Mouse (Mus musculus) brain, embryonic 14.5 days (tissue): ENCODE data around the gene Aifm3. TPM values are rescaled to one million over a fixed set of nuclear protein-coding genes. Genes with fewer than 3 reads are reported as not detected.

Experiments
- DNase-seq: peaks from one replicate; pipeline ENCODE4 v3.0.0-alpha.2; 2011; ENCODE audit warnings: low read depth
- CTCF ChIP-seq: fragments of 200-500 bp; IDR thresholded peaks from 2 replicates; pipeline ENCODE4 v1.5.1; 2012; ENCODE audit warnings: inconsistent platforms, mild to moderate bottlenecking, moderate library complexity, borderline replicate concordance; ENCODE audit not compliant: insufficient read depth, insufficient read length; ENCODE audit errors: extremely low read depth
- POLR2A ChIP-seq: fragments of 200-500 bp; IDR thresholded peaks from 2 replicates; pipeline ENCODE4 v1.6.1; 2012; ENCODE audit warnings: mild to moderate bottlenecking, inconsistent platforms, borderline replicate concordance; ENCODE audit not compliant: poor library complexity, insufficient read depth, insufficient read length, severe bottlenecking; ENCODE audit errors: extremely low read depth
- polyA plus RNA-seq: library from polyadenylated mRNA; depleted of rRNA; stranded (reverse); fragments of >200 nt; gene quantifications from 2 replicates; pipeline ENCODE4 v1.2.3, GENCODE M21; 2012

Gene Aifm3
- polyA plus RNA-seq, 1 experiment: 17.4 TPM

DNA sequence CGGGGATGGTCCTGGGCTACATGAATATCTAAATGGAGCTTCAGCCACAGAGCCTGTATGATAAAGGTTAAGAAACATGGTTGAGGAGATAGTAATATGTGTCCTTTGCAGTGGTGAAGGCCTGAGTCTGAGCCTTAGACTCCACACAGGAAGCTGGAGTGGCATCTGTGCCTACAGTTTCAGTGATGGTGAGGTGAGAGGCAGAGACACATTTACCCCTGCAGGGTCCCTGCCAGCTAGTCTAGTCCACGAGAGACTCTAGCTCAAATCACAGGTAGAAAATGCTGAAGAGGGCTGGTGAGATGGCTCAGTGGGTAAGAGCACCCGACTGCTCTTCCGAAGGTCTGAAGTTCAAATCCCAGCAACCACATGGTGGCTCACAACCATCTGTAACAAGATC, 14.1 kb upstream of the Aifm3 start:
- TF ChIP-seq CTCF (no peak), POLR2A (no peak)
- DNase-seq: no peak

DNA sequence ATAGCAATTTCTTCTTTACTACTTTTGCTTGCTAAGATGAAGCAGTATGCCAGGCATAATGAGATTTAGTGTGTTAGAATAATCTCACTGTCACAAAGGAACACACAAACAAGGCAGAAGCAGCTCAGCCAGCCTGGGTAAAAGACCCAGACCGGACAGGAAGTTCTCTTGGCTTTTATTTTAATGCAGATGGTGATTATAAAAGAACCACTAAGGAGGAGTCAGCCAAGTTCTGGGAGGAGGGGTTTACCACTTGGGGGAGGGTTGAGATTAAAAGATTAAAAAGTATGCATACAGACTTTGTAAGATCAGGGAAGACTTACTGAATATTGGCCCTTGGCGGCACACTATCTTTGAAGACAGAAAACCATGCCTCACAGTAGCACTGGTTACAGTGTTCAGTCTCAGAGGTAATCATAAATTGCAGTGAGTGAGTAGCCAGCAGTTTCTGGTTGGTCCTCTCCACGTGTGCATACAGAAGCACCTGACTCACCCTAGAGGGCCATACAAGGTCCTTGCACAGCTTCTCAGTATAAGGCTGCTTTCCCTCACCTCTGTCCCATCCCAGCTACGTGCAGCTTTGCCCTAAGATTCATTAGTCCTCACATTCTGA, 11.0 kb upstream of the Aifm3 start:
- no peak for DNase-seq
- TF ChIP-seq POLR2A (no peak), CTCF (no peak)

DNA sequence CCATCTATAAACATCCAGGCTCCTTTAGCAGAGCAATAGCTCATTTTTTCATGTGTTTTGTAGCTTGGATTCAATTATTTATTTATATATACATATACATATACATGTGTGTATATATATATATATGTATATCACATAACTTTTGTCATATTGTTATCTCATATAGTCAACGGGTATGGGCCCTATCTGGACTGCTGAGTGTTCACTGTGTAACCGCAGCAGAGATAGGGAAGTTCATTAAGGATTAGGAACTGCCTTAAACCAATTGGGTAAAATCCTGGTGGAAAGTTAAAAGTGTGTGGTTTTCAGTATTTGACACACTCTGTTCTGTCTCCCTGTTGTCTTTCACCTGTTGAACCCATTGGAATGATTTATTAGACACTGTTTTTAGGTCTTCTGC, 7.9 kb upstream of the Aifm3 start:
- TF ChIP-seq POLR2A (no peak), CTCF (no peak)
- DNase-seq: no peak

DNA sequence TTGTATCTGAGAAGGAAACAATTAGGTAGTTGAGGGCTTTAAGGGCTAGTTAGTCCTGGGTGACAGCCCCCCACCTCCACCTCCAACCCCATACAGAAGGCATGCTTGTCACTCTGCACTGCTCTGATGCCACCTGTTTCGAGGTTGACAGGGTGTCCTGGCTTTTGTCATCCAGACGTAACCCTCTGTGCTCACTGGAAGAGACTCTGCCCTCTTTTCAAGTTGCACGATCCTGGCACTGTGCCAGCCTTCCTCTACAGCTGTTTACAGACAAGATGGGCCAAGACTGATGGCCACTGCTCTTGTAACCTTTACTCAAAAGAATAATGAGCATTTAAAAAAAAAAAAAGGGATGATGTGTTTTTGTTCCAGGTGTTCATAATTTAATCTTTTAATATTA, 2.9 kb upstream of the Aifm3 start:
- DNase-seq: peak; percentile 46
- no peak for TF ChIP-seq CTCF

DNA sequence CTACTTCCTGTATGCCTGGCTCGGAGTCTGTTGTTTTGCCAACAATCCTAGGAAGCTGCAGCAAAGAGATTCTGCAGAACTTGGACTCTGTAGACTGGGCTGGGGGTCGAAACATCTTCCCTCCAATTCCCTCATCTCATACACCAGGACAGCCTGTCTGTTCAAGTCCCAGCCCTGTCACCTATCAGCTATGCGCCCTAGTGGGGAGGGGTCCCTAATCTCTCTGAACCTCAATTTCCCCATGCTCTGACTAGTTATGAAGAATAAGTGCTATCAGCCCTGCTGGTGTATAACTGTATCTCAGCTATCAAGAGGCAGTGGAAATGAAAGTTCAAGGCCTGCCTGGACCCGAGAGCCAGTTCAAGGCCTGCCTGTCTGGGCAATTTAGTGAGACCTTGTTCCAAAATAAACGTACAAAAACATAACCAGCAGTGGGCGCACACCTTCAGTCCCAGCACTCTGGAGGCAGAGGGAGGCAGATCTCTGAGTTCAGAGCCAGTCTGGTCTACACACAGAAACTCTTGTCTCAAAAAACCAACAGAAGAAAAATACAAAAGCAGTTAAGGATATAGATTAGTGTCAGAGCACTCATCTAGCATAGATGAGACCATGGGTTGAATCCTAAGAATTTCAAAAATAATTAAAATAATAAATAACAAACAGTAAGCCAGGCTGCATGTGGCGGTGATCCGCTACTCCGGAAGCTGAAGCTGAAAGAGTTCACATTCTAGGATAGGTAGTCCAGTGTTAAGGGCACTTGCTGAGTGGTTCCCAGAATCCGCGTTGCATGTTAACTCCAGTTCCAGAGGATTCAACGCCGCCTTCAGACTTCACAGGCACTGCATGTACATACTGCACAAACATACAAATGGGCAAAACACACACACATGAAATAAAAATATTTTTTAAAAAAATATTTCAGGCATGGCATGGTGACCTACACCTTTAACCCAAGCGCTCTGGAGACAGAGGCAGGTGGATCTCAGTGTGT, 638 bp upstream of the Aifm3 start:
- peak; percentile 38 for DNase-seq
- peak; percentile 23; the same call in 1 of the 2 replicates for TF ChIP-seq CTCF
- TF ChIP-seq POLR2A: no peak

DNA sequence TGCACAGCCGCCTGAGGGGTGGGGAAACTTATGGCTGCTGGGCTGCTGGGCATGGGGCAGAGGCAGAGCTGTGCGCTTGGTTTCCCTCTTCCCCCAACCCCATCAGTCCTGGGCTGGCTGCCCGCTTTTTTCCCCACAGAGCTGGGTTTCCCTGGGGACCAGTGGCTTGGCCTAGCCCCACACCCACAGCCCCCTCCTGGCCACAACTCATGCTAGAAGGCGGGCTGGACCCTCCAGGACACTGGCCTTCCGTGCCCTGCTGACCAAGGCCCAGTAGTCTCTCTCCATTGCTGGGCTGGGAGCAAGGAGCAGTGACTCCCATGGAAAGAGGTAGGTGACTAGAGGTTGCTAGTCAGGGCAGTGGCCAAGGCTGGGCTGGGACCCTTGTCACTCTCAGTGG, 1.7 kb downstream of the Aifm3 start:
- no peak for DNase-seq

DNA sequence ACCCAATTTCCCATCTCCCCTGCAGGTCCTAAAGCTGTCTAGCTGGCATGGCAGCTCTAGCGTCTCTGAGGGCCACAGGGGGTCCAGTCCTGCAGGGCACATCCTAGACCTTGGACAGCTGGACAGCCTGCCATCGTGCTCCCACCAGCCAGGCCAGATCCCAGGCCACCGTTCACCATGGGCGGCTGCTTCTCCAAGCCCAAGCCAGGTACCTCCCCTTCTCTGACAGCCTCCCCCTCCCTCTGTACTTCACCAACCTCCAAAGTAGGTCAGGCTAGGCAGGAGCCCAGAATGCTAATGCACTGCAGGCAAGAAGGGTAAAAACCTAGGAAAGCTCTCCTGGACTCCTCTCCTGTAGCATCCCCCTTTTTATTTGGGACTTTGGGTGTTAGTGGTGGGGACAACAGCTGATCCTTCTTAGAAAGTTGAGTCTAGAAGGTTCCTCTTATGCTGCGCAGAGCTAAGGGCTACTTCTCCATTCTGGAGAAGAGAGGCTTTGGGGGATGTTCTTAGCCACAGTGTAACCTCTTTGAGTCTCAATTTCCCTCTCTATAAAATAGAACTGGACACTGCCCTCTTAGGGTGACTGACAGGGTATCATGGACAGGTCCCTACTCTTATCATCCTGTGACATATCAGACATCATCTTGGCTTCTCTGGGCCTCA, 2.6 kb downstream of the Aifm3 start:
- TF ChIP-seq POLR2A (no peak), CTCF (no peak)
- DNase-seq: no peak

More for the DNA sequence above, 1.7 kb downstream of the Aifm3 start:
- TF ChIP-seq CTCF: no peak
- TF ChIP-seq POLR2A: no peak

DNA sequence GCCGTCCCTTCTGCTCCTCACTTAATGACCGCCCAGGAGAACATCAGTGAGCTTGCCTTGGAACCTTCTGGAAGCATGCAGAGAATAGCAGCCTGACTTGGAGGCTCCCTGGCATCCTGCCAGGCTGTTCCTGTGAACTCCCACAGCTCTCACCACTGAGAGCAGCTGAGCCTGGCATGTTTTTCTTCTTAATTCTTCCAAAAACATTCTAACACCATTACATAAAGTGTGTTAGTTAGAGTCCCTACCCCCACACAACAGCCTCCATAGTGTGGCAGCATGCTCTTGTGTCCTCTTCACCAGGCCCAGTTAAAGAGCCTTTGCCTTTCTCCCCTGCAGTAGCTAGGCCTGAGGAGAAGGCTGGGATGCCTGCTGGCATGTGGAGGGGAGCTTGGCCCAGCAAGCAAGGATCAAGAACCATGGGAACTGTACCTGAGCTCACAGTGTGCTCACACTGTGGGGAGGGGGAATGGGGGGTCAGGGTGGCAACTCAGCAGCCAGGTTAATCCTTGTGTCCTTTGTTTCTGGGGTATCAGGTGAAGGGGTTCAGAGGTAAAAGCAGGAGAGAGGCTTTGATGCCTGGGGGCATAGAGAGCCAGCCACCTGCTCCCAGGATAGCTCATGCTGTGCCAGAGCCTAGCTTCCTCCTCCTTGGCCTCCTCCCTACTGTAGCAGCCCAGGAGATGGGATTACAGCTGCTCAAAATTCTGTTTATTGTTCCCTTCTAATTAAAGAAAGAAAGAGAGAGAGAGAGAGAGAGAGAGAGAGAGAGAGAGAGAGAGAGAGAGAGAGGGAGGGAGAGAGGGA, 7.3 kb downstream of the Aifm3 start:
- TF ChIP-seq CTCF: no peak
- TF ChIP-seq POLR2A: no peak
- DNase-seq: peak; percentile 87

DNA sequence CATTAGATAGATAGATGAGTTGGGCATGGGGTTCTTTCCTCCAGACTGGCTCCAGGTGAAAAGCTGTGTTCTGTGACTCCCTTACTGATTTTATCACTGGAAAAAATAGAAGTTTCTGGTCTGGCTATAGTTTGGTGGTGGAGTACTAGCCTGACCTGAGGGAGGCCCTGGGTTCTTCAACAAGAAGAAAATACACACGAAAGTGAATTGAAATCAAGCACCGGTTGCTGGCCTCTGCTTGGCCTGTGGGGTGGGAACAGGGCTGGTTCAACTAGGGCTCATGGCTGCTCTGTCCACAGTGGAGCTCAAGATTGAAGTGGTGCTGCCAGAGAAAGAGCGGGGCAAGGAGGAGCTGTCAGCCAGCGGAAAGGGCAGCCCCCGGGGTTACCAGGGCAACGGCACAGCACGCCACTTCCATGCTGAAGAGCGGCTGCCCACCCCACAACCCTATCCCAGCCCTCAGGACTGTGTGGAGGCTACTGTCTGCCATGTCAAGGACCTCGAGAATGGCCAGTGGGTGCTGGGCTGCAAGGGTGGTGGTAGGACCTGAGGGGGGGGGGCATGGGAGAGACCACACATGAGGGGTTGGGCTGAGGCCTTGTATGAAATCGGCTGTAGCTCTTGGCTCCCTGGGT, 10.0 kb downstream of the Aifm3 start:
- TF ChIP-seq POLR2A: no peak
- peak; percentile 81 for DNase-seq

DNA sequence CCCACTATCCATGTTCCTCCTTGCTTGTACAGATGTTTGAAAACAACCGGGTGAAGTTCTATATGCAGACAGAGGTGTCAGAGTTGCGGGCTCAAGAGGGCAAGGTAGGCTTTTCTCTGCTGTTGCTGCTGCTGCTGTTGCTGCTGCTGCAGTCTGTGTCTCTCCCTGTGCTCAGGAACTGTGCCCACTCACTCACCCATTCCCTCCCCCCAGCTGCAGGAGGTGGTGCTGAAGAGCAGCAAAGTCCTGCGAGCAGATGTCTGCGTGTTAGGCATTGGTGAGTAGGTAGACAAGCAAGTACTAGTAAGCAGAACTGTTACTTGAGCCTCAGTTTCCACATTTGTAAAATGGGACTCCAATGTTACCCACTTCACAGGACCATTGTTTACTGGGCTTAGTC, 13.3 kb downstream of the Aifm3 start:
- no peak for TF ChIP-seq POLR2A
- no peak for TF ChIP-seq CTCF
- no peak for DNase-seq
